Mouse (Mus musculus): ENCODE measurements around the gene Diexf. TPM values are rescaled to one million over a fixed set of nuclear protein-coding genes. Genes with fewer than 3 reads are reported as not detected.
A peak's percentile ranks its signal among the peaks of the same experiment; 100 is the strongest.

The Diexf gene
- total and polyA plus RNA-seq, 2 experiments from 2014 or later, result 3.5 to 8.6 TPM

- WGBS, result 79% methylated on average over 11 of the region's 11 CpGs
- H3K27me3 ChIP-seq (ENCODE audit: insufficient read depth, low read length), result no peaks in the 10 kb centered on the region
- H3K4me1 ChIP-seq (ENCODE audit: insufficient read depth, low read length), result peaks cover 13% of the 10 kb centered on the region
- TF ChIP-seq CTCF (IDR thresholded peaks at IDR 0.05; ENCODE audit: low read depth), result no peak
- no peak for ATAC-seq
- H3K36me3 ChIP-seq (ENCODE audit: insufficient read depth, low read length), result no peaks in the 10 kb centered on the region
- H3K9ac ChIP-seq (replicated peaks; ENCODE audit: low read length), result no peak overlapping the region
- H3K4me3 ChIP-seq (ENCODE audit: low read length), result no peak overlapping the region
- H3K4me2 ChIP-seq (ENCODE audit: low read depth, low read length), result no peak overlapping the region
- H3K27ac ChIP-seq, result peak overlapping the region; percentile 71; the same call in 1 of the 2 replicates
- DNase-seq (ENCODE audit: low spot score), result no peak
- no peaks in the 10 kb centered on the region for H3K9me3 ChIP-seq (ENCODE audit: low read length)
Measured at GRCm38 (mm10) chr1:193090894-193091293, 39.2 kb downstream of the Diexf start.

- Histone ChIP-seq H3K36me3 (ENCODE audit: insufficient read depth, low read length) (no peaks in the 10 kb centered on the region), H3K4me3 (ENCODE audit: low read length) (no peak overlapping the region), H3K4me2 (ENCODE audit: low read depth, low read length) (no peak overlapping the region), H3K27ac (peak overlapping the region; percentile 71), H3K27me3 (ENCODE audit: insufficient read depth, low read length) (no peaks in the 10 kb centered on the region), H3K9me3 (ENCODE audit: low read length) (no peaks in the 10 kb centered on the region), H3K4me1 (ENCODE audit: insufficient read depth, low read length) (peaks cover 13% of the 10 kb centered on the region), H3K9ac (replicated peaks; ENCODE audit: low read length) (no peak overlapping the region)
- ATAC-seq (peak; percentile 31; the same call in 1 of the 2 replicates), DNase-seq (ENCODE audit: low spot score) (peak; percentile 65)
- no peak for TF ChIP-seq CTCF (IDR thresholded peaks at IDR 0.05; ENCODE audit: low read depth)
- WGBS, result 46% methylated on average over 18 of the region's 18 CpGs
Measured at GRCm38 (mm10) chr1:193090211-193090871, 39.7 kb downstream of the Diexf start.

DNA sequence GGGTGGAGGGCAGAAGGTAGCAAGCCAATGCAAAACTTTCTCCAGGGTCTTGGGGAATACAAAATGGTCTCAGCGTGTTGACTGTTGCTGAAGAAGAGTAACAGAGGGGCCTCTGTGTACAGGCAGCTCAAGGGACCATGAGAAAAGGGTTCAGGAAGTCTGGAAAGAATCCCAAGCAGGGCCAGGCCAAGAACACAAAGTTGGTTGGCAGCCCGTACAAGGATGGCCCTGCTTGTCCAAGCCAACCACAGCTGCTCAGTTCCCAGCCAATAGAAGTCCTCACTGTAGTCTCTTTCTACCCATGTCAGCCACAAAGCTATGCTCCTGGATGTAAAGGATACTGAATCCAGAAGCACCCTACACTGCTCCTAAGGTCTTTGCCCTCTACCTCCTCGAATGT, 40.4 kb downstream of the Diexf start:
- no peak for TF ChIP-seq CTCF (IDR thresholded peaks at IDR 0.05; ENCODE audit: low read depth)
- Histone ChIP-seq H3K9ac (replicated peaks; ENCODE audit: low read length) (no peak overlapping the region), H3K27me3 (ENCODE audit: insufficient read depth, low read length) (no peaks in the 10 kb centered on the region), H3K27ac (peak overlapping the region; percentile 71; the same call in 1 of the 2 replicates), H3K4me2 (ENCODE audit: low read depth, low read length) (no peak overlapping the region), H3K4me3 (ENCODE audit: low read length) (no peak overlapping the region), H3K36me3 (ENCODE audit: insufficient read depth, low read length) (no peaks in the 10 kb centered on the region), H3K9me3 (ENCODE audit: low read length) (no peaks in the 10 kb centered on the region), H3K4me1 (ENCODE audit: insufficient read depth, low read length) (peaks cover 13% of the 10 kb centered on the region)
- DNase-seq (ENCODE audit: low spot score), result peak; percentile 65
- peak; percentile 67; the same call in 1 of the 2 replicates for ATAC-seq
- 56% methylated on average over 3 of the region's 3 CpGs for WGBS

DNA sequence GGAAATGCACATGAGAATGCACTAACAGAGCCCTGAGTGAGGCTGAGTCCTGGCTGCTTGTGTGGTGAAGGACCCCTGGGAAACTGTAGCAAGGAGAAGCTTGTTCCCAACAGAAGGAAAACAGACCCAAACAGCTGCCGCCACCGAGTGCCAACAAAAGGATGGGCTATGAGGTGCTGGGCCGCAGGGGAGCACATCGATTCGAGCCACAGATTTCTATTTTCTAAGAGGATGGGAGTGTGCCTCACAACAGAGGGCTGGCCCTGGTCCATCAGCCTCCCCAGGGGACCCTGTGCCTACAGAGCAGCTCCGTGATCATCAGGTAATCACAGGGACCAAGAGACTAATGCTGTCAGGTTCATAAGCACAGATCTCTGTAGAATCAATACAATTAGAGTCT, 40.9 kb downstream of the Diexf start:
- Histone ChIP-seq H3K4me2 (ENCODE audit: low read depth, low read length) (no peak overlapping the region), H3K36me3 (ENCODE audit: insufficient read depth, low read length) (no peaks in the 10 kb centered on the region), H3K27me3 (ENCODE audit: insufficient read depth, low read length) (no peaks in the 10 kb centered on the region), H3K4me1 (ENCODE audit: insufficient read depth, low read length) (peaks cover 13% of the 10 kb centered on the region), H3K4me3 (ENCODE audit: low read length) (no peak overlapping the region), H3K27ac (peak overlapping the region; percentile 62; the same call in 1 of the 2 replicates), H3K9ac (replicated peaks; ENCODE audit: low read length) (no peak overlapping the region), H3K9me3 (ENCODE audit: low read length) (no peaks in the 10 kb centered on the region)
- no peak for TF ChIP-seq CTCF (IDR thresholded peaks at IDR 0.05; ENCODE audit: low read depth)
- WGBS, result 46% methylated on average over 6 of the region's 6 CpGs
- peak; percentile 27 for DNase-seq (ENCODE audit: low spot score)
- 0 out of 2 replicates have a peak, but pooled peaks have one; percentile 34 for ATAC-seq

GRCm38 (mm10) chr1:193086842-193087476, 43.1 kb downstream of the Diexf start:
- no peak for TF ChIP-seq CTCF (IDR thresholded peaks at IDR 0.05; ENCODE audit: low read depth)
- H3K9me3 ChIP-seq (ENCODE audit: low read length), result no peaks in the 10 kb centered on the region
- no peaks in the 10 kb centered on the region for H3K27me3 ChIP-seq (ENCODE audit: insufficient read depth, low read length)
- H3K4me3 ChIP-seq (ENCODE audit: low read length), result no peak overlapping the region
- no peak overlapping the region for H3K4me2 ChIP-seq (ENCODE audit: low read depth, low read length)
- H3K36me3 ChIP-seq (ENCODE audit: insufficient read depth, low read length), result no peaks in the 10 kb centered on the region
- H3K4me1 ChIP-seq (ENCODE audit: insufficient read depth, low read length), result peaks cover 13% of the 10 kb centered on the region
- 49% methylated on average over 9 of the region's 9 CpGs for WGBS
- H3K27ac ChIP-seq, result peak overlapping the region; percentile 4
- no peak overlapping the region for H3K9ac ChIP-seq (replicated peaks; ENCODE audit: low read length)
- peak; percentile 50 for DNase-seq (ENCODE audit: low spot score)
- peak; percentile 55; the same call in 1 of the 2 replicates for ATAC-seq

GRCm38 (mm10) chr1:193086111-193086841, 43.8 kb downstream of the Diexf start:
- H3K9me3 ChIP-seq (ENCODE audit: low read length), result no peaks in the 10 kb centered on the region
- DNase-seq (ENCODE audit: low spot score) (no peak), ATAC-seq (no peak)
- no peak overlapping the region for H3K4me3 ChIP-seq (ENCODE audit: low read length)
- TF ChIP-seq CTCF (IDR thresholded peaks at IDR 0.05; ENCODE audit: low read depth), result no peak
- peaks cover 13% of the 10 kb centered on the region for H3K4me1 ChIP-seq (ENCODE audit: insufficient read depth, low read length)
- H3K27ac ChIP-seq, result peak overlapping the region; percentile 4; the same call in 1 of the 2 replicates
- no peaks in the 10 kb centered on the region for H3K36me3 ChIP-seq (ENCODE audit: insufficient read depth, low read length)
- H3K4me2 ChIP-seq (ENCODE audit: low read depth, low read length), result no peak overlapping the region
- no peaks in the 10 kb centered on the region for H3K27me3 ChIP-seq (ENCODE audit: insufficient read depth, low read length)
- no peak overlapping the region for H3K9ac ChIP-seq (replicated peaks; ENCODE audit: low read length)
- 65% methylated on average over 4 of the region's 4 CpGs for WGBS
